Mouse (Mus musculus) right cerebral cortex, adult 2 months (tissue): Measurements from ENCODE around the gene Galr2.
A peak's percentile ranks its signal among the peaks of the same experiment; 100 is the strongest.

Experiments
- DNase-seq, 2 experiments: peaks; one replicate each; pipeline ENCODE4 v3.0.0; 2021 to 2022; ENCODE audit warnings: low spot score in 2 of 2

The Galr2 gene

GRCm38 (mm10) chr11:116307019-116307725 lies 26.4 kb downstream of the Galr2 start, which contains the start of gene Exoc7:
TSS of gene Exoc7 (minus strand) at chr11:116307233.
- no peak for DNase-seq

GRCm38 (mm10) chr11:116307762-116308531 lies 27.2 kb downstream of the Galr2 start:
- no peak for DNase-seq

- DNase-seq, result no peak
Measured at GRCm38 (mm10) chr11:116309601-116310000, 28.9 kb downstream of the Galr2 start.

GRCm38 (mm10) chr11:116311169-116311568 lies 30.4 kb downstream of the Galr2 start:
- DNase-seq, result peak in 1 of 2 experiments; percentile 33

- DNase-seq, result no peak
Measured at GRCm38 (mm10) chr11:116312359-116312758, 31.6 kb downstream of the Galr2 start.

- peak; percentile 81 to 84 for DNase-seq
Measured at GRCm38 (mm10) chr11:116318719-116319659, 38.2 kb downstream of the Galr2 start.

GRCm38 (mm10) chr11:116326963-116327603 lies 46.3 kb downstream of the Galr2 start:
- no peak for DNase-seq

GRCm38 (mm10) chr11:116329314-116330210 lies 48.8 kb downstream of the Galr2 start:
- no peak for DNase-seq

GRCm38 (mm10) chr11:116330211-116330518 lies 49.4 kb downstream of the Galr2 start:
- no peak for DNase-seq

GRCm38 (mm10) chr11:116332232-116332982 lies 51.7 kb downstream of the Galr2 start:
- no peak for DNase-seq

GRCm38 (mm10) chr11:116332983-116333270 lies 52.2 kb downstream of the Galr2 start:
- no peak for DNase-seq
